Mouse (Mus musculus): ENCODE measurements around the gene Trim25.

Gene Trim25

DNA sequence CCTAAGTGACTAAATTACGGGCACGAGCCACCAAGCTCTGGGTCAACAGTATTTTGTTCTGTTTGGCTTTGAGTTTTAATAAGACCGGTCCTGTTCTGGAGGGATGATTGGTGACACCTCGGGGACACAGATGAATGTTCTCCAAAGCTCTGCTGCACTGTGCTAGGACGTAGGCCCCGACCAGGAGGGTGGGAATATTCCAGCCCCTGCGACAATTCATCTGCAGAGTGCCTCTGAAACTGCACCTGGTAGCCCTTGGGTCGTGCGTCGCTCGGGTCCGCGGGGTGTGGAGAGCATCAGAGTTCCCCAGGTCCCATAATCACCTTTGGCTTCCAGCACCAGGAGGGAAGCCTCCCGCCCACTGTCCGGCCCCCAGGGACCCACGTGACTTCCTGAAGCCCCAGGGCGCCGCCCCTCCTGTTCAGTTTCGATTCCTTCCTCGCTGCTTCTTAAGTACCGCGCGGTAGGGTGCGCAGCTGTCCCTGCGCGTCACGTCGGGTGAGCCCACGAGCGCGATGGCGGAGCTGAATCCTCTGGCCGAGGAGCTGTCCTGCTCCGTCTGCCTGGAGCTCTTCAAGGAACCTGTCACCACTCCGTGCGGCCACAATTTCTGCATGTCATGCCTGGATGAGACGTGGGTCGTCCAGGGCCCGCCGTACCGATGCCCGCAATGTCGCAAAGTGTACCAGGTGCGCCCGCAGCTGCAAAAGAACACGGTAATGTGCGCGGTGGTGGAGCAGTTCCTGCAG, at the start of gene Trim25:
Trim25 (plus strand) TSS at position 403 of the 749 bp plus-strand sequence.
- DNase-seq: peak; percentile 97

- DNase-seq: no peak
Observed at GRCm38 (mm10) chr11:88949802-88950639, 49.2 kb upstream of the Trim25 start.

- no peak for DNase-seq
Observed at GRCm38 (mm10) chr11:88950640-88951250, 48.4 kb upstream of the Trim25 start.

- no peak for DNase-seq
Observed at GRCm38 (mm10) chr11:88951576-88951975, 47.6 kb upstream of the Trim25 start.

DNA sequence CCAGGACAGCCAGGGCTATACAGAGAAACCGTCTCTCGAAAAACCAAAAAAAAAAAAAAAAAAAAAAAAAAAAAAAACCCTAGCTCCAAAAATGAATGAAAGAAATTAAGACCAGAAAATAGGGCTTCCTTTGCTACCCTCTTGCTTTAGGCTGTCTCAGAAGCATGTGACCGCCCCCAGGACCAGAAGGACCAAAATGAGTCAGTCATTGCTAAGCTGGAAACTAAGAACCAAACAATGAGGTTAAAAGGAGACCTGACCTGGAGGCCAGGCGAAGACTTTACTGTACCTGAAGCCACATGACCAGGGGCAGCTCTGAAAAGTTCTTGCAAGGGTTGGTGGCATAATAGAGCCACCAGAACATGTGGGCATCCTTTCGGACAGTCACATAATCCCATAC, 47.1 kb upstream of the Trim25 start:
- DNase-seq: no peak

- no peak for DNase-seq
Observed at GRCm38 (mm10) chr11:88953582-88953981, 45.6 kb upstream of the Trim25 start.

- peak; percentile 65 for DNase-seq
Observed at GRCm38 (mm10) chr11:88954803-88955202, 44.4 kb upstream of the Trim25 start.

GRCm38 (mm10) chr11:88955217-88955969, 43.8 kb upstream of the Trim25 start, which contains the start of gene Scpep1:
Gene Scpep1 (minus strand): TSS chr11:88955465.
- DNase-seq: peak; percentile 99

GRCm38 (mm10) chr11:88958851-88959250, 40.3 kb upstream of the Trim25 start:
- DNase-seq: peak; percentile 82

GRCm38 (mm10) chr11:88966881-88967361, 32.3 kb upstream of the Trim25 start, which contains the start of gene Elobl:
Gene Elobl (minus strand): TSS chr11:88966931.
- no peak for DNase-seq

- DNase-seq: no peak
Observed at GRCm38 (mm10) chr11:88970202-88970732, 28.9 kb upstream of the Trim25 start, which contains the start of gene Coil. Gene Coil (plus strand): TSS chr11:88970252.

- peak; percentile 95 for DNase-seq
Observed at GRCm38 (mm10) chr11:88973776-88974701, 25.1 kb upstream of the Trim25 start.

GRCm38 (mm10) chr11:88976320-88976719, 22.9 kb upstream of the Trim25 start:
- peak; percentile 37 for DNase-seq

DNA sequence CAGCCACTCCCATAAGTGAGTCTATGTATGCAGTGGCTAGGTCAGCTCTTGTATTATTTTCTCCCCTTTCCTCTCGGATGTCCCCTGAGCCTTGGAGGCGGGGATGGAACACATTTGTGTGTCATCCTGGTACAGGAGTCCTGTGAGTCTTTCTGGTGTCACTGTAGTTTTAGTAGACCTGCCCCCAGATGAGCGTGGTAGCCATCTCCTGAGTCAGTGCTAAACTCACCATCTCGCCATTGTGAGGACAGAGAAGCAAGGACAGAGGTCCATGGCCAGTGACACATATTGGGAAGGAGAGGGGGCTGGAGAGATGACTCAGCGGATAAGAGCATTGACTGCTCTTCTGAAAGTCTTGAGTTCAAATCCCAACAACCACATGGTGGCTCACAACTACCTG, 22.0 kb upstream of the Trim25 start:
- DNase-seq: no peak

DNA sequence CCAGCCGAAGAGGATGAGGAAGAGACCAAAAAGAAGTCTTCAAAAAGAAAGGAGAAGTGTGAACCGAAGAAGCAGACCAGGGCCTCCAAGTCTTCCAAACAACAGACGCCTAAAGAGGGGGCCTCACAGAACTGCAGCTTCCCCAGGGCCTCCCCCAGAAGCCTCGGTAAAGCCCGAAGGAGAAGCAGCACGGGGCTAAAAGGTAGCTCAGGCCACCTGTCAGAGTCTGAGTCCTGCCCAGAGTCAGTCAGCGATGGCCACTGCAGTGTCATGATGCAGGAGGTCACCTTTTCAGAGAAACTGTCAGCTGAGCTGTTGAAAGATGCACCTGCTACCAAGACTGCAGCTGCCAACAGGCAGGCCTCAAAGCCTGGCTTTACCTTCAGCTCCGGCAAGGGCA, 17.8 kb upstream of the Trim25 start:
- DNase-seq: no peak

DNA sequence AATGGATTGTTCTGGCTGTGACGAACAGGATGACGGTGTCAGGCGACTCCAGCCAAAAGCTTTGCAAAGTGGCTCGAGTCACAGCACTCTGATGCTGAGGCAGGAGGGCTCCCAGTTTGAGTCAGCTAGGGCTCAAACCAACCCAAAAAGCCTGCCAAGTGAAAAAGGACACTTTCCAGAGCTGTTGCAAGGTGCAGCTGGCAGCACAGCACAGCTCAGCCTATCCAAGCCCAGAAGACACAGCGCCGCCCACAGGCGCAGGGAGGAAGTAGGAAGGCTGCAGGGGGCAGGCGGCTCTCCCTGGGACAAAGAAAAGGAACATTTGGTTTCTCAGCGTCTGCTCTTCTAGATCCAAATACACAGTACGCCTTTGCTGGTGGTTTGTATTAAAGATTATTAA, 12.6 kb upstream of the Trim25 start:
- no peak for DNase-seq

GRCm38 (mm10) chr11:88988956-88989355, 10.2 kb upstream of the Trim25 start:
- DNase-seq: no peak

DNA sequence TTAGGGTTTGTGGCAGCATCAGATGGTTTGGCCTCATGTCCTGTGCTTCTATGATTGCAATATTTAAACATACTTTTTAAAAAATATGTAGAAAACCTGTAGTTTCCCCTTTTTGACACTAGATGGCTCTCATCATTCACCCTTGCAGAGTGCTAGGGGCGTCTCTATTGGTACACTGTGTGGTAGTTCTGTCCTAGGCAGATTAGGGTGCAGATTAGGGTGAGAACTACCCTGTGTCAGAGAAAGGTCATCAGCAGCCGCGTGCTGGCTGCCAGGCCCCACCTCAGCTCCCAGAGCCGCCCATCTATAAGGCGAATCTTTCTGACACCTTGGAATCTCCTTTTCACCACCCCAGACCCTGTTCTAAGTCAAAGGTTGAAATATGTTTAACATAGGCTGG, 9.6 kb upstream of the Trim25 start:
- peak; percentile 48 for DNase-seq

- DNase-seq: no peak
Observed at GRCm38 (mm10) chr11:88993186-88993585, 6.0 kb upstream of the Trim25 start.

DNA sequence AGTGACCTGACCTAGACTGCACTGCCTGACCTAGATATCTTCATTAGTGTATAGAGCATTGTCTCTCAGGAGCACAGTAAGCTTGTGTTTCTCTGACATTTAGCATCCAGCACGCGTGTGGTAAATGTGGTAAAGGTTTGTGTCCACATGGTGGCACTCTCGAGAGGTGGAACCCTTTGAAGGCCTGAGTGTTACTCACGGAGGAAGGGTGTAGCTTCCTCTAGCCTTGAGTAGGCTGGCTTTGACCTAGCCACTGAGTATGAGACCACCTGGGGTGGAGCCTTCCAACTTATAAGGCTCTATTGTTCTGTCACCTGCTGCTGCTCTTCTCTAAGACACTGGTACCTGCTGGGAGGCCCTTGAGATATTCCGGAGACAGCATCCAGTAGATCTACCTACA, 5.6 kb upstream of the Trim25 start:
- DNase-seq: peak; percentile 86

DNA sequence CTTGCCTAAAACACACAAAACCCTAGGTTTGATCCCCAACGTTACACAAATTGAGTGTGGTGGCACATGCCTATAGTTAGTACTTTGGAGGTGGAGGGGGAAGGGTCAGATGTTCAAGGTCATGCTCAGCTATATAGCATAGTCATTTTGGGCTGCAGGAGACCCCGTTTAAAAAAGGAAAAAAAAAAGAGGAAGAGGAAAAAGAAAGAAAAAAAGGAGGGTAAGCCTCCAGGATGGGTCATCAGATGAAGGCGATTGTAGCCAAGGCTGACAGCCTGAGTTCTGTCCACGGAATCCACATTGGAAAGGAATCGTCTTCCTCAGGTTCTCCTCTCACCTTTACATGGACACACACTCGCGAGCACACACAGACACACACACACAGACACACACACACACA, 4.7 kb upstream of the Trim25 start:
- no peak for DNase-seq
